Mouse (Mus musculus): ENCODE results near the gene Kirrel3. TPM values are rescaled to one million over a fixed set of nuclear protein-coding genes. Genes with fewer than 3 reads are reported as not detected.

Gene Kirrel3
- total RNA-seq, 2 experiments from 2014 or later, result 51.8 to 55.1 TPM

- no peak for DNase-seq
Measured at GRCm38 (mm10) chr9:34753891-34754290, 268.2 kb downstream of the Kirrel3 start.

GRCm38 (mm10) chr9:34754523-34755097 is 268.9 kb downstream of the Kirrel3 start:
- no peak for DNase-seq

GRCm38 (mm10) chr9:34756055-34756454 is 270.4 kb downstream of the Kirrel3 start:
- peak in 1 of 2 experiments; percentile 30 for DNase-seq

GRCm38 (mm10) chr9:34758925-34759324 is 273.2 kb downstream of the Kirrel3 start:
- no peak for DNase-seq

- DNase-seq, result peak; percentile 32 to 44
Measured at GRCm38 (mm10) chr9:34760521-34760920, 274.8 kb downstream of the Kirrel3 start.

GRCm38 (mm10) chr9:34766792-34767623 is 281.3 kb downstream of the Kirrel3 start:
- no peak for DNase-seq

GRCm38 (mm10) chr9:34768961-34769360 is 283.3 kb downstream of the Kirrel3 start:
- DNase-seq, result no peak

- peak in 1 of 2 experiments; percentile 26 for DNase-seq
Measured at GRCm38 (mm10) chr9:34770951-34771350, 285.3 kb downstream of the Kirrel3 start.

- DNase-seq, result peak in 1 of 2 experiments; percentile 37
Measured at GRCm38 (mm10) chr9:34771401-34771800, 285.7 kb downstream of the Kirrel3 start.

GRCm38 (mm10) chr9:34772022-34772437 is 286.3 kb downstream of the Kirrel3 start:
- peak in 1 of 2 experiments; percentile 59 for DNase-seq

- DNase-seq, result no peak
Measured at GRCm38 (mm10) chr9:34781356-34781755, 295.7 kb downstream of the Kirrel3 start.

- DNase-seq, result no peak
Measured at GRCm38 (mm10) chr9:34787915-34788314, 302.2 kb downstream of the Kirrel3 start.

- no peak for DNase-seq
Measured at GRCm38 (mm10) chr9:34795226-34795625, 309.5 kb downstream of the Kirrel3 start.

- DNase-seq, result no peak
Measured at GRCm38 (mm10) chr9:34797688-34798339, 312.1 kb downstream of the Kirrel3 start.

GRCm38 (mm10) chr9:34801662-34802061 is 316.0 kb downstream of the Kirrel3 start:
- DNase-seq, result no peak

GRCm38 (mm10) chr9:34806854-34807253 is 321.2 kb downstream of the Kirrel3 start:
- DNase-seq, result no peak

- peak; percentile 21 to 30 for DNase-seq
Measured at GRCm38 (mm10) chr9:34809993-34810513, 324.4 kb downstream of the Kirrel3 start.

GRCm38 (mm10) chr9:34818325-34818976 is 332.8 kb downstream of the Kirrel3 start:
- DNase-seq, result no peak

- DNase-seq, result no peak
Measured at GRCm38 (mm10) chr9:34824358-34825088, 338.8 kb downstream of the Kirrel3 start.

GRCm38 (mm10) chr9:34825089-34825400 is 339.4 kb downstream of the Kirrel3 start:
- DNase-seq, result no peak

GRCm38 (mm10) chr9:34825402-34826008 is 339.8 kb downstream of the Kirrel3 start:
- DNase-seq, result no peak

Measured in layer of hippocampus, postnatal 36 days (tissue).